8 mouse cellular contexts compared by ENCODE assay signal in the genomic region with DNA sequence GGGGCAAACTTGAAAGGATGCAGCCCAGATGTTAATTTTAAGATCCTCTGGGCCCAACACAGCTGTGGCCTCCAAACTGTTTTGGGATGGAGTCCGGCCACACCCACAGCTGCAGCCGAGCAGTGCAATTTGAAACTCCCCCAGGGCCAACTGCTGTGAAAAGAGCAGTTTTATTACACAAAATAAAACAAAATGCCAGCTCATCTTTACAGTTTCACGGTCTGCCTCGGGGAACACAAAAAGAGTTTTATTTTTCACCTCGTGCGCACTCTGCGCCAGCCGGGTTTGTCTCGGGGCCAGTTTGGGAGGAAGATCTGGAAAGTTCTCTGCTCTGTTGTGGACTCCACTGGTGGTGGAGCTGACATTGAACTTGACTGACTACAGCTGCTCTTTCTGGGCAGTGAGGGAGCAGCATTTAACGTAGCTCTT.
DNase-seq lines count a peak whose midpoint lies in the region; ATAC-seq and TF ChIP-seq lines count a peak whose summit lies in the region.

No protein-coding gene starts in this region.

- peak; percentile 68 for ATAC-seq in intestine, embryonic 14.5 days (replicated peaks; ENCODE audit: low FRiP score, low TSS enrichment, low read depth)
- ATAC-seq in intestine, postnatal 0 days: no peak
- ATAC-seq in heart, postnatal 0 days (ENCODE audit: insufficient read depth, low read depth): peak; percentile 36; the same call in 1 of the 2 replicates
- no peak for ATAC-seq in neural tube, embryonic 11.5 days (ENCODE audit: insufficient read depth, low FRiP score, low TSS enrichment)
- ATAC-seq in forebrain, postnatal 0 days: no peak

- peak overlapping the region; percentile 62 for H3K27ac ChIP-seq in intestine, embryonic 14.5 days (ENCODE audit: low read depth)
- H3K27ac ChIP-seq in intestine, postnatal 0 days (ENCODE audit: low read depth, low read length): no peak overlapping the region
- H3K27ac ChIP-seq in heart, postnatal 0 days (ENCODE audit: low read depth): no peak overlapping the region
- no peak overlapping the region for H3K27ac ChIP-seq in neural tube, embryonic 11.5 days (ENCODE audit: low read depth, low read length)
- no peak overlapping the region for H3K27ac ChIP-seq in forebrain, postnatal 0 days (ENCODE audit: low read depth, low read length)

- H3K9me3 ChIP-seq in intestine, embryonic 14.5 days (ENCODE audit: control insufficient read depth, low read length): no peaks in the 10 kb centered on the region
- no peaks in the 10 kb centered on the region for H3K9me3 ChIP-seq in intestine, postnatal 0 days (ENCODE audit: control insufficient read depth)
- no peaks in the 10 kb centered on the region for H3K9me3 ChIP-seq in heart, postnatal 0 days (replicated peaks; ENCODE audit: control insufficient read depth, low read length)
- no peaks in the 10 kb centered on the region for H3K9me3 ChIP-seq in neural tube, embryonic 11.5 days (ENCODE audit: control insufficient read depth, low read length)
- H3K9me3 ChIP-seq in forebrain, postnatal 0 days (ENCODE audit: low read length): no peaks in the 10 kb centered on the region

- H3K9ac ChIP-seq in intestine, embryonic 14.5 days (ENCODE audit: low read length): no peak overlapping the region
- H3K9ac ChIP-seq in intestine, postnatal 0 days (ENCODE audit: low read depth, low read length): no peak overlapping the region
- no peak overlapping the region for H3K9ac ChIP-seq in heart, postnatal 0 days (replicated peaks; ENCODE audit: low read depth, low read length)
- H3K9ac ChIP-seq in neural tube, embryonic 11.5 days (ENCODE audit: low read length): no peak overlapping the region
- no peak overlapping the region for H3K9ac ChIP-seq in forebrain, postnatal 0 days

- no peak overlapping the region for H3K4me2 ChIP-seq in intestine, embryonic 14.5 days (ENCODE audit: low read length)
- H3K4me2 ChIP-seq in intestine, postnatal 0 days (replicated peaks; ENCODE audit: low read depth): no peak overlapping the region
- H3K4me2 ChIP-seq in heart, postnatal 0 days (ENCODE audit: low read depth, low read length): no peak overlapping the region
- H3K4me2 ChIP-seq in neural tube, embryonic 11.5 days (ENCODE audit: low read depth): no peak overlapping the region
- no peak overlapping the region for H3K4me2 ChIP-seq in forebrain, postnatal 0 days (ENCODE audit: low read depth)

- DNase-seq in intestine, embryonic 14.5 days (ENCODE audit: low spot score): peak; percentile 65
- peak; percentile 80 for DNase-seq in embryo, embryonic 11 days
- no peak for DNase-seq in heart, postnatal 0 days (ENCODE audit: low spot score)
- DNase-seq in neural tube, embryonic 11.5 days (ENCODE audit: low spot score): peak; percentile 47
- no peak for DNase-seq in forebrain, postnatal 0 days
- DNase-seq in adrenal gland, postnatal 4 days (ENCODE audit: low spot score in 2 of 2): no peak
- no peak for DNase-seq in adrenal gland, postnatal 25 days

- TF ChIP-seq CTCF in intestine, postnatal 0 days (IDR thresholded peaks at IDR 0.05; ENCODE audit: low read depth): no peak
- TF ChIP-seq CTCF in heart, postnatal 0 days (IDR thresholded peaks at IDR 0.05; ENCODE audit: low read depth): no peak
- no peak for TF ChIP-seq CTCF in forebrain, postnatal 0 days (IDR thresholded peaks at IDR 0.05; ENCODE audit: low read depth)

- 21% methylated on average over 10 of the region's 10 CpGs for WGBS in intestine, embryonic 14.5 days
- 56% methylated on average over 10 of the region's 10 CpGs for WGBS in intestine, postnatal 0 days
- WGBS in heart, postnatal 0 days: 66% methylated on average over 10 of the region's 10 CpGs
- WGBS in neural tube, embryonic 11.5 days: 9% methylated on average over 10 of the region's 10 CpGs
- WGBS in forebrain, postnatal 0 days: 60% methylated on average over 10 of the region's 10 CpGs

- no peaks in the 10 kb centered on the region for H3K36me3 ChIP-seq in intestine, embryonic 14.5 days (ENCODE audit: control insufficient read depth, insufficient read depth, low read length)
- no peaks in the 10 kb centered on the region for H3K36me3 ChIP-seq in intestine, postnatal 0 days (ENCODE audit: control insufficient read depth, insufficient read depth)
- H3K36me3 ChIP-seq in heart, postnatal 0 days (replicated peaks; ENCODE audit: control insufficient read depth, insufficient read depth, low read length): no peaks in the 10 kb centered on the region
- no peaks in the 10 kb centered on the region for H3K36me3 ChIP-seq in neural tube, embryonic 11.5 days (ENCODE audit: control insufficient read depth, insufficient read depth, low read length)
- no peaks in the 10 kb centered on the region for H3K36me3 ChIP-seq in forebrain, postnatal 0 days (ENCODE audit: insufficient read depth)

- peaks cover 9% of the 10 kb centered on the region; the same call in 1 of the 2 replicates for H3K4me1 ChIP-seq in intestine, embryonic 14.5 days (replicated peaks; ENCODE audit: control insufficient read depth, insufficient read depth, low read length)
- H3K4me1 ChIP-seq in intestine, postnatal 0 days (replicated peaks; ENCODE audit: control insufficient read depth, insufficient read depth, low read length): no peaks in the 10 kb centered on the region
- H3K4me1 ChIP-seq in heart, postnatal 0 days (ENCODE audit: control insufficient read depth, insufficient read depth): no peaks in the 10 kb centered on the region
- H3K4me1 ChIP-seq in neural tube, embryonic 11.5 days (ENCODE audit: control insufficient read depth, insufficient read depth, low read length): 0 out of 2 replicates have a peak, but pooled peaks cover 3% of the 10 kb centered on the region
- no peaks in the 10 kb centered on the region for H3K4me1 ChIP-seq in forebrain, postnatal 0 days (ENCODE audit: insufficient read depth)

- no peak overlapping the region for H3K4me3 ChIP-seq in intestine, embryonic 14.5 days (ENCODE audit: low read depth, low read length)
- H3K4me3 ChIP-seq in intestine, postnatal 0 days (ENCODE audit: low read depth, low read length): no peak overlapping the region
- no peak overlapping the region for H3K4me3 ChIP-seq in heart, postnatal 0 days (ENCODE audit: low read depth, low read length)
- no peak overlapping the region for H3K4me3 ChIP-seq in neural tube, embryonic 11.5 days (ENCODE audit: low read depth, low read length)
- H3K4me3 ChIP-seq in forebrain, postnatal 0 days (ENCODE audit: low read depth, low read length): no peak overlapping the region

- TF ChIP-seq EP300 in heart, postnatal 0 days (IDR thresholded peaks at IDR 0.05; ENCODE audit: low read depth): no peak

- H3K27me3 ChIP-seq in intestine, embryonic 14.5 days (replicated peaks; ENCODE audit: control insufficient read depth, insufficient read depth, low read length): no peaks in the 10 kb centered on the region
- no peaks in the 10 kb centered on the region for H3K27me3 ChIP-seq in intestine, postnatal 0 days (replicated peaks; ENCODE audit: control insufficient read depth, insufficient read depth, low read length)
- H3K27me3 ChIP-seq in heart, postnatal 0 days (ENCODE audit: control insufficient read depth, insufficient read depth, low read length): no peaks in the 10 kb centered on the region
- no peaks in the 10 kb centered on the region for H3K27me3 ChIP-seq in neural tube, embryonic 11.5 days (ENCODE audit: control insufficient read depth, insufficient read depth, low read length)
- no peaks in the 10 kb centered on the region for H3K27me3 ChIP-seq in forebrain, postnatal 0 days (ENCODE audit: insufficient read depth, low read length)

Comparison
In these comparisons a context has a peak if more than half of its experiments do, and no peak if none do; other contexts are left out.
1. ATAC-seq: peak in intestine, embryonic 14.5 days (single experiment) and heart, postnatal 0 days (single experiment); none in intestine, postnatal 0 days (single experiment), neural tube, embryonic 11.5 days (single experiment) and forebrain, postnatal 0 days (single experiment).
2. DNase-seq: peak in intestine, embryonic 14.5 days (single experiment), embryo, embryonic 11 days (single experiment) and neural tube, embryonic 11.5 days (single experiment); none in heart, postnatal 0 days (single experiment), forebrain, postnatal 0 days (single experiment), adrenal gland, postnatal 4 days (0 of 2) and adrenal gland, postnatal 25 days (single experiment).